Mouse (Mus musculus) A20 (cell line): ENCODE data around the gene Hipk2.

ENCODE experiments used
- DNase-seq: peaks from one replicate; pipeline ENCODE4 v3.0.0-alpha.2; 2011; ENCODE audit warnings: low read depth, low spot score

Hipk2 gene

GRCm38 (mm10) chr6:38876071-38876911, at the start of gene Hipk2:
Gene Hipk2 (minus strand): TSS chr6:38876165.
- peak; percentile 84 for DNase-seq

GRCm38 (mm10) chr6:38925719-38926118, 49.8 kb upstream of the Hipk2 start:
- peak; percentile 42 for DNase-seq

- no peak for DNase-seq
These were observed 48.2 kb upstream of the Hipk2 start for GRCm38 (mm10) chr6:38923870-38924817.

GRCm38 (mm10) chr6:38923450-38923849, 47.5 kb upstream of the Hipk2 start:
- no peak for DNase-seq

- DNase-seq: no peak
These were observed 46.6 kb upstream of the Hipk2 start for GRCm38 (mm10) chr6:38922517-38922916.

- no peak for DNase-seq
These were observed 45.8 kb upstream of the Hipk2 start for GRCm38 (mm10) chr6:38921810-38922116.

GRCm38 (mm10) chr6:38921095-38921809, 45.3 kb upstream of the Hipk2 start:
- no peak for DNase-seq

GRCm38 (mm10) chr6:38920141-38920540, 44.2 kb upstream of the Hipk2 start:
- no peak for DNase-seq

- DNase-seq: no peak
These were observed 43.3 kb upstream of the Hipk2 start for GRCm38 (mm10) chr6:38919135-38919740.

- DNase-seq: no peak
These were observed 42.8 kb upstream of the Hipk2 start for GRCm38 (mm10) chr6:38918728-38919127.

- no peak for DNase-seq
These were observed 41.5 kb upstream of the Hipk2 start for GRCm38 (mm10) chr6:38917415-38917814.

- DNase-seq: no peak
These were observed 40.6 kb upstream of the Hipk2 start for GRCm38 (mm10) chr6:38916571-38916970.

GRCm38 (mm10) chr6:38915776-38916175, 39.8 kb upstream of the Hipk2 start:
- DNase-seq: no peak

- no peak for DNase-seq
These were observed 38.2 kb upstream of the Hipk2 start for GRCm38 (mm10) chr6:38914181-38914580.

- no peak for DNase-seq
These were observed 37.5 kb upstream of the Hipk2 start for GRCm38 (mm10) chr6:38913386-38914042.

GRCm38 (mm10) chr6:38912845-38913244, 36.9 kb upstream of the Hipk2 start:
- DNase-seq: no peak

- DNase-seq: no peak
These were observed 36.2 kb upstream of the Hipk2 start for GRCm38 (mm10) chr6:38912121-38912660.

GRCm38 (mm10) chr6:38910828-38911559, 35.0 kb upstream of the Hipk2 start:
- DNase-seq: peak; percentile 72

GRCm38 (mm10) chr6:38908401-38908800, 32.4 kb upstream of the Hipk2 start:
- DNase-seq: no peak

- DNase-seq: no peak
These were observed 30.0 kb upstream of the Hipk2 start for GRCm38 (mm10) chr6:38906005-38906404.
